In genomic region chr4:105110684-105111035, GRCm38 (mm10) we compare ENCODE assay signal across 8 mouse cellular contexts. TPM values are rescaled to one million over a fixed set of nuclear protein-coding genes. Genes with fewer than 3 reads are reported as not detected.
DNase-seq lines count a peak whose midpoint lies in the region; ATAC-seq and TF ChIP-seq lines count a peak whose summit lies in the region.

No protein-coding gene starts in this region.

- no peak for TF ChIP-seq EP300 in lung, postnatal 0 days (IDR thresholded peaks at IDR 0.05)

- H3K27me3 ChIP-seq in lung, postnatal 0 days (replicated peaks; ENCODE audit: insufficient read depth, low read length): no peaks in the 10 kb centered on the region
- H3K27me3 ChIP-seq in limb, embryonic 14.5 days (ENCODE audit: control insufficient read depth, insufficient read depth, low read length): peaks cover 12% of the 10 kb centered on the region; the same call in 1 of the 2 replicates

- no peaks in the 10 kb centered on the region for H3K36me3 ChIP-seq in lung, postnatal 0 days (ENCODE audit: insufficient read depth, low read length)
- H3K36me3 ChIP-seq in limb, embryonic 14.5 days (ENCODE audit: control insufficient read depth, insufficient read depth, low read length): no peaks in the 10 kb centered on the region

- H3K9ac ChIP-seq in lung, postnatal 0 days (replicated peaks; ENCODE audit: low read depth): no peak overlapping the region
- no peak overlapping the region for H3K9ac ChIP-seq in limb, embryonic 14.5 days (ENCODE audit: low read depth, low read length, severe bottlenecking)

- ATAC-seq in lung, postnatal 0 days: no peak
- no peak for ATAC-seq in limb, embryonic 14.5 days (ENCODE audit: low FRiP score, low read depth)
- no peak for ATAC-seq in monocyte, adult 5-6 weeks (replicated peaks; ENCODE audit: insufficient number of reproducible peaks, low FRiP score, low TSS enrichment, poor library complexity, severe bottlenecking)

- DNase-seq in gastrocnemius, adult 2 months: peak; percentile 31
- DNase-seq in gastrocnemius, postnatal 25 days: no peak
- DNase-seq in lung, postnatal 0 days (ENCODE audit: low spot score): no peak
- no peak for DNase-seq in lung, postnatal 36 days
- DNase-seq in limb, embryonic 14.5 days (ENCODE audit: low spot score): no peak
- no peak for DNase-seq in urinary bladder, postnatal 36 days (ENCODE audit: low spot score in 2 of 2)
- no peak for DNase-seq in kidney, adult 18-20 months

- 73% methylated on average over 4 of the region's 4 CpGs for WGBS in lung, postnatal 0 days
- 71% methylated on average over 4 of the region's 4 CpGs for WGBS in limb, embryonic 14.5 days

- H3K4me3 ChIP-seq in gastrocnemius, adult 2 months: peak overlapping the region; percentile 96
- H3K4me3 ChIP-seq in lung, postnatal 0 days (ENCODE audit: low read depth, low read length): no peak overlapping the region
- H3K4me3 ChIP-seq in limb, embryonic 14.5 days (replicated peaks; ENCODE audit: low read length): peak overlapping the region; percentile 70; the same call in 1 of the 2 replicates

- no peaks in the 10 kb centered on the region for H3K9me3 ChIP-seq in lung, postnatal 0 days (ENCODE audit: low read length)
- no peaks in the 10 kb centered on the region for H3K9me3 ChIP-seq in limb, embryonic 14.5 days (ENCODE audit: control insufficient read depth, low read length)

- no peak for TF ChIP-seq CTCF in gastrocnemius, adult 2 months (IDR thresholded peaks at IDR 0.05)
- TF ChIP-seq CTCF in lung, postnatal 0 days (IDR thresholded peaks at IDR 0.05): no peak

- no peak for TF ChIP-seq POLR2A in limb, embryonic 14.5 days (IDR thresholded peaks at IDR 0.05; ENCODE audit: borderline replicate concordance, extremely low read depth, insufficient read depth, insufficient read length)

- peak overlapping the region; percentile 97 for H3K27ac ChIP-seq in gastrocnemius, adult 2 months
- no peak overlapping the region for H3K27ac ChIP-seq in lung, postnatal 0 days (ENCODE audit: low read length)
- H3K27ac ChIP-seq in limb, embryonic 14.5 days (replicated peaks; ENCODE audit: low read depth, low read length): no peak overlapping the region

- no peaks in the 10 kb centered on the region for H3K4me1 ChIP-seq in lung, postnatal 0 days (ENCODE audit: insufficient read depth, low read depth, low read length)
- H3K4me1 ChIP-seq in limb, embryonic 14.5 days (ENCODE audit: control insufficient read depth, insufficient read depth, low read length): peaks cover 4% of the 10 kb centered on the region; the same call in 1 of the 2 replicates

- peak overlapping the region; percentile 97 for H3K4me2 ChIP-seq in lung, postnatal 0 days (replicated peaks; ENCODE audit: low read depth, low read length)
- peak overlapping the region; percentile 92; the same call in 1 of the 2 replicates for H3K4me2 ChIP-seq in limb, embryonic 14.5 days (replicated peaks; ENCODE audit: low read depth, low read length, severe bottlenecking)

- intact Hi-C loops in gastrocnemius, adult 2 months (cut with DNase I): no loop called here

RNA-seq across cellular contexts. Expression of gene Prkaa2, which starts 1.0 kb away (rescaled TPM):
- 100 to 1,000 TPM; 135 to 136 TPM for total RNA-seq in gastrocnemius, adult 2 months (2021)
- total RNA-seq in gastrocnemius, postnatal 25 days (2021): 100 to 1,000 TPM; 105 to 119 TPM
- 2.3 and 2.6 TPM in 2 replicates for polyA plus RNA-seq in lung, postnatal 0 days (2015; fragmentation: Nextera tagmentation; extraction: Ambion mirVana)
- polyA plus RNA-seq in limb, embryonic 14.5 days (2012; rRNA removed): 1.1 and 1.2 TPM in 2 replicates
- polyA plus RNA-seq in limb, embryonic 14.5 days (2014; fragmentation: Nextera tagmentation; extraction: Ambion mirVana): 1.2 and 1.7 TPM in 2 replicates
- 0.29 TPM in 1 of 3 replicates, not detected in the others for total RNA-seq in monocyte, adult 5-6 weeks (2017)

RNA-seq across cellular contexts. Expression of gene Plpp3, which starts 46.5 kb away (rescaled TPM):
- 10 to 100 TPM; 45.8 to 69.1 TPM for total RNA-seq in gastrocnemius, adult 2 months (2021)
- 10 to 100 TPM; 43.7 to 50.2 TPM for total RNA-seq in gastrocnemius, postnatal 25 days (2021)
- polyA plus RNA-seq in lung, postnatal 0 days (2015; fragmentation: Nextera tagmentation; extraction: Ambion mirVana): 134 and 140 TPM in 2 replicates
- 112 and 124 TPM in 2 replicates for polyA plus RNA-seq in limb, embryonic 14.5 days (2012; rRNA removed)
- polyA plus RNA-seq in limb, embryonic 14.5 days (2014; fragmentation: Nextera tagmentation; extraction: Ambion mirVana): 117 and 130 TPM in 2 replicates
- 0.49 to 0.57 TPM in 2 of 3 replicates, not detected in the other for total RNA-seq in monocyte, adult 5-6 weeks (2017)

Comparison
In these comparisons a context has a peak if more than half of its experiments do, and no peak if none do; other contexts are left out.
1. RNA of gene Prkaa2, which starts 1.0 kb away (total RNA-seq): 135 to 136 TPM in gastrocnemius, adult 2 months and 105 to 119 TPM in gastrocnemius, postnatal 25 days; 0.29 TPM in monocyte, adult 5-6 weeks; every median in the first group is over 10 times any median in the second.
2. RNA of gene Plpp3, which starts 46.5 kb away (total RNA-seq): 45.8 to 69.1 TPM in gastrocnemius, adult 2 months and 43.7 to 50.2 TPM in gastrocnemius, postnatal 25 days; 0.49 to 0.57 TPM in monocyte, adult 5-6 weeks; every median in the first group is over 10 times any median in the second.